Mouse (Mus musculus): ENCODE data around the gene Fbxo31. TPM values are rescaled to one million over a fixed set of nuclear protein-coding genes. Genes with fewer than 3 reads are reported as not detected.

The Fbxo31 gene
- total and polyA plus RNA-seq, 3 experiments = 16.0 to 35.3 TPM; not detected in 1

- Histone ChIP-seq H3K9ac (ENCODE audit: control insufficient read depth, low read depth, low read length, poor library complexity, severe bottlenecking) (no peak overlapping the region), H3K4me1 (ENCODE audit: control insufficient read depth in 1 of 2, insufficient read depth in 2 of 2, low read length in 2 of 2) (no peaks in the 10 kb centered on the region), H3K36me3 (ENCODE audit: control insufficient read depth in 1 of 2, insufficient read depth in 2 of 2, low read length in 2 of 2) (no peaks in the 10 kb centered on the region), H3K4me3 (ENCODE audit: control insufficient read depth in 1 of 2, insufficient read depth in 1 of 2, low read depth in 2 of 2, low read length in 2 of 2) (no peak overlapping the region), H3K27ac (ENCODE audit: control insufficient read depth, low read depth, low read length) (no peak overlapping the region), H3K9me3 (replicated peaks; ENCODE audit: insufficient read depth, low read length) (no peaks in the 10 kb centered on the region), H3K27me3 (ENCODE audit: control insufficient read depth in 1 of 2, insufficient read depth in 2 of 2, low read length in 2 of 2) (no peaks in the 10 kb centered on the region), H3K79me2 (ENCODE audit: control insufficient read depth, insufficient read depth, low read length, poor library complexity) (no peaks in the 10 kb centered on the region)
- TF ChIP-seq ZC3H11A (IDR thresholded peaks at IDR 0.05; ENCODE audit: low read depth, low read length) (no peak), BHLHE40 (IDR thresholded peaks at IDR 0.05; ENCODE audit: borderline replicate concordance, low read depth, low read length) (no peak), TAL1 (IDR thresholded peaks at IDR 0.05; ENCODE audit: low read length) (no peak), MAFK (IDR thresholded peaks at IDR 0.05; ENCODE audit: borderline replicate concordance, low read depth, low read length) (no peak), MAZ (IDR thresholded peaks at IDR 0.05; ENCODE audit: low read depth, low read length) (no peak), E2F4 (IDR thresholded peaks at IDR 0.05; ENCODE audit: borderline replicate concordance, low read depth, low read length) (no peak), USF1 (IDR thresholded peaks at IDR 0.05; ENCODE audit: low read depth, low read length) (no peak), POLR2AphosphoS2 (IDR thresholded peaks at IDR 0.05; ENCODE audit: low read length) (no peak), GABPA (IDR thresholded peaks at IDR 0.05; ENCODE audit: low read depth, low read length) (no peak), CTCF (IDR thresholded peaks at IDR 0.05 in 2 of 3, conservative IDR thresholded peaks at IDR 0.05 in 1 of 3; ENCODE audit: control insufficient read depth in 1 of 3, insufficient read depth in 1 of 3, low read depth in 2 of 3, low read length in 3 of 3, poor library complexity in 1 of 3, severe bottlenecking in 1 of 3) (no peak), RAD21 (IDR thresholded peaks at IDR 0.05; ENCODE audit: low read depth, low read length) (no peak), HCFC1 (IDR thresholded peaks at IDR 0.05; ENCODE audit: low read depth, low read length) (no peak), NRF1 (IDR thresholded peaks at IDR 0.05; ENCODE audit: insufficient read depth, low read depth, low read length, poor library complexity, severe bottlenecking) (no peak), ZNF384 (IDR thresholded peaks at IDR 0.05; ENCODE audit: low read depth, low read length) (no peak), CHD1 (IDR thresholded peaks at IDR 0.05; ENCODE audit: low read depth, low read length) (no peak), MAX (IDR thresholded peaks at IDR 0.05; ENCODE audit: low read length) (no peak), EP300 (IDR thresholded peaks at IDR 0.05; ENCODE audit: low read depth in 1 of 2, low read length in 2 of 2) (no peak)
- DNase-seq (ENCODE audit: low read depth, low spot score) = no peak
Observed at GRCm38 (mm10) chr8:121528790-121529189, 49.8 kb downstream of the Fbxo31 start.

- Histone ChIP-seq H3K27ac (ENCODE audit: control insufficient read depth, low read depth, low read length) (no peak overlapping the region), H3K79me2 (ENCODE audit: control insufficient read depth, insufficient read depth, low read length, poor library complexity) (no peaks in the 10 kb centered on the region), H3K4me3 (ENCODE audit: control insufficient read depth in 1 of 2, insufficient read depth in 1 of 2, low read depth in 2 of 2, low read length in 2 of 2) (no peak overlapping the region), H3K4me1 (ENCODE audit: control insufficient read depth in 1 of 2, insufficient read depth in 2 of 2, low read length in 2 of 2) (no peaks in the 10 kb centered on the region), H3K27me3 (ENCODE audit: control insufficient read depth in 1 of 2, insufficient read depth in 2 of 2, low read length in 2 of 2) (no peaks in the 10 kb centered on the region), H3K9me3 (replicated peaks; ENCODE audit: insufficient read depth, low read length) (no peaks in the 10 kb centered on the region), H3K9ac (ENCODE audit: control insufficient read depth, low read depth, low read length, poor library complexity, severe bottlenecking) (no peak overlapping the region), H3K36me3 (ENCODE audit: control insufficient read depth in 1 of 2, insufficient read depth in 2 of 2, low read length in 2 of 2) (no peaks in the 10 kb centered on the region)
- no peak for DNase-seq (ENCODE audit: low read depth, low spot score)
- no peak for TF ChIP-seq USF2 (IDR thresholded peaks at IDR 0.05; ENCODE audit: borderline replicate concordance in 1 of 2, insufficient read depth in 1 of 2, low read depth in 1 of 2, low read length in 2 of 2)
- no peak for TF ChIP-seq MYC (IDR thresholded peaks at IDR 0.05; ENCODE audit: low read depth, low read length)
- TF ChIP-seq NRF1 (IDR thresholded peaks at IDR 0.05; ENCODE audit: insufficient read depth, low read depth, low read length, poor library complexity, severe bottlenecking) = no peak
- TF ChIP-seq MEF2A (IDR thresholded peaks at IDR 0.05; ENCODE audit: extremely low read depth, insufficient replicate concordance, low read depth, low read length, poor library complexity, severe bottlenecking) = no peak
- TF ChIP-seq CHD2 (IDR thresholded peaks at IDR 0.05; ENCODE audit: low read length) = no peak
- TF ChIP-seq EP300 (IDR thresholded peaks at IDR 0.05; ENCODE audit: low read depth in 1 of 2, low read length in 2 of 2) = no peak
- no peak for TF ChIP-seq E2F4 (IDR thresholded peaks at IDR 0.05; ENCODE audit: borderline replicate concordance, low read depth, low read length)
- no peak for TF ChIP-seq JUND (IDR thresholded peaks at IDR 0.05; ENCODE audit: low read depth, low read length)
- no peak for TF ChIP-seq MAX (IDR thresholded peaks at IDR 0.05; ENCODE audit: low read length)
- TF ChIP-seq MAZ (IDR thresholded peaks at IDR 0.05; ENCODE audit: low read depth, low read length) = no peak
- TF ChIP-seq GABPA (IDR thresholded peaks at IDR 0.05; ENCODE audit: low read depth, low read length) = no peak
- TF ChIP-seq TCF12 (IDR thresholded peaks at IDR 0.05; ENCODE audit: low read depth, low read length) = no peak
- TF ChIP-seq SIN3A (IDR thresholded peaks at IDR 0.05; ENCODE audit: low read length) = no peak
- no peak for TF ChIP-seq UBTF (IDR thresholded peaks at IDR 0.05; ENCODE audit: borderline replicate concordance, insufficient read depth, low read depth, low read length)
- no peak for TF ChIP-seq RCOR1 (IDR thresholded peaks at IDR 0.05; ENCODE audit: low read depth, low read length)
Observed at GRCm38 (mm10) chr8:121527751-121528150, 50.9 kb downstream of the Fbxo31 start.

Measured in MEL (cell line).